Mouse (Mus musculus): Measurements from ENCODE around the gene Runx2.

DNA sequence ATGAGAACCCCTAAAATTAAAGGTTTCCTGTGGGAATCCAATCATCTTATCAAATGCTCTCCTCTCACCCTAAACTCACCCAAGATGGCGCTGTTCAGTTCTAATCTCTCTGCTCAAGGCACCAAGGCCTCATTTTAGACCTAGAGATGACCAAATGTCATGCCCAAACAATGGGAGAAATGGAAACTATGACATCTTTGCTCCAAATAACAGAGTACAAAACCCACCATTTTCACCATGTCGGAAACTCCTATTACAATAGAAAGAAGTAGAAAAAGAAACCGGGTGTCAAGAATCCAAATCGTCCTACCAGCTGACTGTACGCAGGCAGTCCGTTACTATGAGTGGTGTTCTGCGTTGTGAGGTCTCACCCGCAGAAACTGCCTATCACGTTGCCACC is 72.4 kb downstream of the Runx2 start:
- TF ChIP-seq POLR2A (IDR thresholded peaks at IDR 0.05; ENCODE audit: extremely low read depth, insufficient read depth, low read length): no peak
- TF ChIP-seq CTCF (IDR thresholded peaks at IDR 0.05; ENCODE audit: extremely low read depth, insufficient read depth, low read length): no peak
